Mouse (Mus musculus): Measurements from ENCODE around the gene Gm11361. TPM values are rescaled to one million over a fixed set of nuclear protein-coding genes. Genes with fewer than 3 reads are reported as not detected.

Gm11361 gene
- total and polyA plus RNA-seq, 3 experiments, result 0.36 to 1,335 TPM; not detected in 1

Other genes with a start within 250 kb of the Gm11361 start
- not detected in 2 replicates for gene Prl4a1, start 241.3 kb upstream of the Gm11361 start, total RNA-seq (2012; rRNA removed)
- not detected for gene Prl4a1, start 241.3 kb upstream of the Gm11361 start, polyA plus RNA-seq (2012; ENCODE audit: insufficient read depth in 1 of 2, insufficient read length in 2 of 2, low read depth in 1 of 2, low replicate concordance in 2 of 2, missing spikeins in 1 of 2)
- not detected in 2 replicates for gene Prl5a1, start 115.0 kb upstream of the Gm11361 start, total RNA-seq (2012; rRNA removed)
- not detected for gene Prl5a1, start 115.0 kb upstream of the Gm11361 start, polyA plus RNA-seq (2012; ENCODE audit: insufficient read depth in 1 of 2, insufficient read length in 2 of 2, low read depth in 1 of 2, low replicate concordance in 2 of 2, missing spikeins in 1 of 2)